Mouse (Mus musculus) frontal cortex, postnatal 25 days (tissue): Measurements from ENCODE around the gene Trio.
"Not testable (repeated sequence)": the region's sequence is repeated elsewhere in the genome, so short reads cannot be mapped to it uniquely, and the experiment has no call there.

Experiments used
- DNase-seq, 2 experiments: peaks; one replicate each; pipeline ENCODE4 v3.0.0; 2022; ENCODE audit warnings: low spot score in 2 of 2

Gene Trio

GRCm38 (mm10) chr15:27720297-27720696, 305.4 kb downstream of the Trio start:
- DNase-seq: not testable (repeated sequence)

GRCm38 (mm10) chr15:27718668-27719067, 307.0 kb downstream of the Trio start:
- no peak for DNase-seq

GRCm38 (mm10) chr15:27715331-27715730, 310.3 kb downstream of the Trio start:
- DNase-seq: peak; percentile 34 to 35

GRCm38 (mm10) chr15:27710698-27711097, 314.9 kb downstream of the Trio start:
- no peak for DNase-seq

GRCm38 (mm10) chr15:27708968-27709612, 316.6 kb downstream of the Trio start:
- no peak for DNase-seq

- no peak for DNase-seq
Observed at GRCm38 (mm10) chr15:27708499-27708898, 317.1 kb downstream of the Trio start.

GRCm38 (mm10) chr15:27702972-27703313, 322.7 kb downstream of the Trio start:
- no peak for DNase-seq

- DNase-seq: peak; percentile 22 to 36
Observed at GRCm38 (mm10) chr15:27702031-27702971, 323.3 kb downstream of the Trio start.

GRCm38 (mm10) chr15:27697632-27698031, 328.0 kb downstream of the Trio start:
- DNase-seq: no peak

GRCm38 (mm10) chr15:27693235-27693634, 332.4 kb downstream of the Trio start:
- DNase-seq: no peak

- DNase-seq: no peak
Observed at GRCm38 (mm10) chr15:27692161-27692560, 333.5 kb downstream of the Trio start.

GRCm38 (mm10) chr15:27691213-27691612, 334.4 kb downstream of the Trio start:
- no peak for DNase-seq

- no peak for DNase-seq
Observed at GRCm38 (mm10) chr15:27688041-27688651, 337.5 kb downstream of the Trio start.

GRCm38 (mm10) chr15:27684813-27685212, 340.8 kb downstream of the Trio start:
- DNase-seq: no peak

- DNase-seq: no peak
Observed at GRCm38 (mm10) chr15:27683206-27683605, 342.4 kb downstream of the Trio start.

- no peak for DNase-seq
Observed at GRCm38 (mm10) chr15:27682619-27683018, 343.0 kb downstream of the Trio start.

GRCm38 (mm10) chr15:27681419-27682187, 344.0 kb downstream of the Trio start, which contains the start of gene Otulinl:
Gene Otulinl (minus strand): TSS chr15:27681579.
- DNase-seq: peak; percentile 93 to 94

- no peak for DNase-seq
Observed at GRCm38 (mm10) chr15:27680997-27681396, 344.7 kb downstream of the Trio start.
